Mouse (Mus musculus) layer of hippocampus, postnatal 25 days (tissue): ENCODE data around the gene Golph3. TPM values are rescaled to one million over a fixed set of nuclear protein-coding genes. Genes with fewer than 3 reads are reported as not detected.
"Not testable (repeated sequence)": the region's sequence is repeated elsewhere in the genome, so short reads cannot be mapped to it uniquely, and the experiment has no call there.

ENCODE experiments used
- DNase-seq, 2 experiments: peaks; one replicate each; pipeline ENCODE4 v3.0.0; 2022; ENCODE audit warnings: mixed read lengths in 2 of 2, low spot score in 1 of 2; ENCODE audit errors: extremely low spot score in 1 of 2
- total RNA-seq, 2 experiments: library from RNA; stranded (reverse); gene quantifications; 2 replicates each; pipeline ENCODE4 v1.2.3; 2021

Golph3 gene
- total RNA-seq, 2 experiments from 2014 or later, result 90.6 to 98.8 TPM

DNA sequence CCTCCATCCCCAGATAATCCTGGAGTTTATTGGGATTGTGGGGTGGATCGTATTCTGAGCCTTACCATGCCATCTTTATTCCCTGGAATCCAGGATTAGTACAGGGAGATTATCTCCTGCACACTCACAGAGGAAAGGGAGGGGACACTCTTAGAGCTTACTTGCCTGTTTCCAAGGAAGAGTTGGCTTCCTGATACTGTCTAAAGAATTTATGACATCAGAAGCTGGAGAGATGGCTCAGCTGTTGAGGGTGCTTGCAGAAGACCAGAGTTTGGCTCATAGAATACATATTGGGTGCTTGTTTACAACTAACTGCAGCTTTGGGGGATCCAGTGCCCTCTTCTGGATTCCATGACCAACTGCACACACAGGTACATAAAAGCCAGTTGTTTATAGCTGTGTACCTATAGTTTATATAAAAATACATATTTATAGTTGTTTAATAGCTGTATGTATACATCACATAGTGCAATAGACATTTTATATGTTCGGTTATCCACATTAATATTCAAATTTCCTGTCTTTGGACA, 33.1 kb downstream of the Golph3 start:
- DNase-seq, result no peak

DNA sequence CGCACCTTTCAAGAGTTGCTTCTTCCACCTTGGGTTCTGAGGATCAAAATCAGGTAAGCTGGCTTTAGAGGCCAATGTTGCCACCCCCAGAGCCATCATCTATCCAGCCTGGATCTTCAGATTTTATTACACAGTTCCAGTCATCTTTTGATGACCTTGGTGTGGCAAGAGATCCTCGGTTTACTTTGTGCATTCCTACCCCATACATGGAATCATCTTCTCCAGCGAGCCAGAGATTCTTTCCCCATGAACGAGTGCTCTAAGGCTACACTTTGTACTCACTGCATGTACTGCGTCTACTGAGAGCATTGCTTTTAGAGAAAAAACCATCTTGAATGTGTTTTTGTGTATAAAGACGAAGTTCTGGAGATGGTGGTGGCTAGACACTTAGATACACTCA, 34.0 kb downstream of the Golph3 start:
- DNase-seq, result no peak

GRCm38 (mm10) chr15:12355907-12356306, 34.7 kb downstream of the Golph3 start:
- no peak for DNase-seq

- no peak for DNase-seq
Measured at GRCm38 (mm10) chr15:12357459-12357858, 36.2 kb downstream of the Golph3 start.

DNA sequence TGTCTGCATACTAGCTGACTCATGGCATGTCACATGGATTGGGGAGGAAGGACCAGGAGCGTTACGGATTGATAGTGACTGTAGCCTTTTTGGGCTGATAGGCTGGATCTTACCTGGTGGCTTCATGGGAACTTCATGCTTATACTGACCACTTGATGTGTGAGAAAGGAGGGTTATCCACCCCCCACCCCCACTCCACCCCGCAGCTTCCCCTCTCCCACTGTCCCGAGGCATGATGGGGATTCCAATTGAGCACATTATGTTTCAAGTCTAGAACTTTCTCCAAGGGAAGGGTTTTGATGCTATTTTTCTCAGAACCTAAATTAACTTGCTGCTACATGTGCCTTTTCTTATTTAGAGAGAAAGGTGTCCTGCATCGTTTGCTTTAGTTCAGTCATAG, 37.1 kb downstream of the Golph3 start:
- no peak for DNase-seq

DNA sequence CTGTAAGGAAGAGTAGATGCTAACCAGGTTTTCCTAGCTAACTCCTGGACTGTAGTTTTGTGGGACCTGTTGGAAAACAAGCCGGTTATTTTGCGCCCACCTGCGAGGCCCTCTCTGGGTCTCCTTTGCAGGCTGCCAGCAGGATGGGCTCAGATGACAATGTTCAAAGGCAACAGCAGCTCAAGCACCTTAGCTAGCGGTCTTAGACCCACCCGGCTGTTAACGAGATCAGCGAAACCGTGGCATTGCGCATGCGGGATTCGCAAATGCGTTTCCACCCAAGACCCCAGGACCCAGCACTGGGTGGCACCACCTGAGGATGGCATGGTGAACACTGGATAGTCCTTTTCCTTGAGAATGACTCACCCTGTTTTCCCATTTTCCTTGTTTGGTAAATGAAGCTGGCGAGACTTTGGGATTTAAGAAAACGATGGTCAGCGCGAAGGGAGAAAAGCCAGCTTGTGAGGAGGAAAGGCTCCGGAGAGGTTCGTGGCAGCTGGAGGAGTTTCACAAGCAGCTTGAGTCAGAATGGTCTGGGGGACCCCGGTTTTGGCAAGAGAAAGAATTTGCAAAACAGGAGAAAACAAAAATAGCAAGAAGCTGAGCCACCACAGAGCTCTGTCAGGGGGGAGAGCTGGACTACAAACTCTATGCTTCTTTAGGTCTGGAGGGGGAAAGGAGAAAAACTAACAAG, 39.4 kb downstream of the Golph3 start:
- no peak for DNase-seq

DNA sequence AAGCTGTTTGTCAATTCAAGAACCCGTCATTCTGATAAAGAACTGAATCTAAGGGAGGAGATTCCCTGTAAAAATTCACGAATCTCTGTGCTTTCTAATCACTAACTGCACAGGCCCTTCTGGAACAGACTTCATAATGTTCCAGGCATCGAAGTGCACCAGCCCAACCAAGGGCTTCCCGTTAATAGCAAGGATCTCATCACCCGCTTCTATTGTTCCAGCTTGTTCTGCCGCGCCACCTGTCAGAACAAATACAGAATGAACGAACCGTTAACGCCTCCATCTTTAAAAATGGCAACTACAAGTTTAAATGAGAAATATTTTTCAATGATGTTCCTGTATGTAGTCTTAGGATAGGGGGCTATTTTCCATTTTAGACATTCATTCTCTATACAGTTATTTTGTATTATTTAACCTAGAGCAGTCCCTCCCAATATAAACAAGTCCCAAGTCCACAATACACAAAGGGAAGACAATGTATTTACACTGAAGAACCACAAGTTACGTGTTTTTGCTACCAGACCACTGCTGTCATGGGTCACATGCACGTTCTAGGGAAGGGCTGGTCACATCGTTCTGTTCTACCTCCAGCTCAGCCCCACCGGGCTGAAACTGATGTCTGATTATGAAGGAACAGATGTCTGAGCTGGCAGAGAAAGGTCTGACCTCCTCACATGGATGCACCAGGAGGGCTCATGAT, 40.9 kb downstream of the Golph3 start:
- DNase-seq, result no peak

- DNase-seq, result no peak
Measured at GRCm38 (mm10) chr15:12362701-12363040, 41.4 kb downstream of the Golph3 start.

DNA sequence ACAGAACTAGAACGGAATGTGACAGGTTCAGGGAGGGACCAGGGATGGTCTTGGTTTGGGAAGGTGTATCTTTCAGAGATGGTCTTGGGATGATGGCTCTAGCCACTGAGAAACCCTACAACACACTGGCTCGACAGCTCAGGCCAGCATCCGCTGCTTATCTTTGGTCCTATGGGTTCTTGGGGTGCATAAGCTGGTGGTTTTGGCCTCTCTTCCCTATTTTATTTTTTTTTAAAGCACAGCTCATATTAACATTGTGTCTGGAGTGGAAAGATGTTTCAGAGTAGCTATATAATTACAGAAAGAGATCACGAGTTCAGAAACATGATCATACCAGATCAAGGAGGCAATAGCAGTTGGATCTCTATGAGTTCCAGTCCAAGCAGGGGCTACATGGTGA, 42.8 kb downstream of the Golph3 start:
- no peak for DNase-seq

GRCm38 (mm10) chr15:12365416-12366071, 44.3 kb downstream of the Golph3 start:
- DNase-seq, result no peak

DNA sequence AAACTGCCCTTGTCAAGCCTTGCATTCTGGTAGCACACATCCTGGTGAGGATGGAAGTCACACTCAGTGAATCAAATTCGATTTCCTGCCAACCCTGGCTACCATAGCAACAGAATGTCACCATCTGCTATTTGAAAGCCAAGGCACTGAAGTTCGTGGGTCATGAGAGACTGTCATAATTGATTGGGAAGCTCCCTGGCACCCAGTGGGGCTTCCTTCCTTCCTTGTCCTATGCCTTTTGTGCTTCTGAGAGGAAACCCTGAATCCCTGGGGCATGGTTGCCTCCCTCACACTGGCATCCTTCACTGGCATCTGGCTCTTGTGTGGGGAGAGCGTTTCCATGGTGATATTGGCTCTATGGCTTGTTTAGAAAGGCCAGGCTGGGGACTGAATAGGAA, 44.8 kb downstream of the Golph3 start:
- DNase-seq, result peak; percentile 54 to 59

GRCm38 (mm10) chr15:12366580-12367305, 45.5 kb downstream of the Golph3 start:
- DNase-seq, result not testable (repeated sequence)

- DNase-seq, result no peak
Measured at GRCm38 (mm10) chr15:12367306-12368080, 46.2 kb downstream of the Golph3 start.

- no peak for DNase-seq
Measured at GRCm38 (mm10) chr15:12368357-12368756, 47.1 kb downstream of the Golph3 start.

- DNase-seq, result no peak
Measured at GRCm38 (mm10) chr15:12368850-12369249, 47.6 kb downstream of the Golph3 start.

DNA sequence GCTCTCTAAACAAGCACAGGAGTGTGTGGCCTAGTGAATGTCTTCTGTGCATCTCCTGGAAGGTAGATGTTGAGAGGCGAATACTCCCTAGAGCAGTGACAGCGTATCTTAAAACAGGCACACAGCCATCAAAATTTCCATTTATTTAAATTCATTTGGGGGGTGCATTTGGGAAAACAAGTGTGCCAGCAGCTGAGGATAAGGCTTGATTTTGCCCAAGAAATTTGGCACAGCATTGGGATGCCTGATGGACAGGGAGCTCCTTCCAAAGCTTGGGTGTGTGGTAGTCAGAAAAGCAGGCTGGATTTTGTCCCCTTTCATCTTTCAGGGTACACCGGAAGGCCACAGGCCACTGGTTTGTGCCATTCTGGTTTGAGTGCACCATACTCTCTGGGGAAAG, 48.8 kb downstream of the Golph3 start:
- no peak for DNase-seq

DNA sequence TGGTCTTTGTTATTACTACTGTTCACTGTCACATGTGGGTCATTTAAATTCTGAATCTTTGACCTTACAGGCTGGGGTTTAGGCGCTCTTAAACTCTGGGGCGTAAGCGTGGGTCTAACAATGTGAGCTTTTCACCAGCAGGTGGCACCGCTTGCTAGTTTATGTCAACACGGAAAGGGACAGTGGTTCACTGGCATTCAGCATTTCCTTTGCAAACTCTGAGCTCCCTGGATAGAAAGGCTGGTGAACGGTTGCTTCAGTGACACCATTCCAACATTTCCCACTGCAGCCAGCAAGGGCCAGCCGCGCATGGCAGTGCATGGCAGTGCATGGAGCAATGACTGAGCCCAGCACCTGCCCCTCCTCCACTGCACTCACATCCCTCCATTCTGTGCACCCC, 49.9 kb downstream of the Golph3 start:
- peak in 1 of 2 experiments; percentile 76 for DNase-seq

- DNase-seq, result no peak
Measured at GRCm38 (mm10) chr15:12373496-12373895, 52.2 kb downstream of the Golph3 start.

DNA sequence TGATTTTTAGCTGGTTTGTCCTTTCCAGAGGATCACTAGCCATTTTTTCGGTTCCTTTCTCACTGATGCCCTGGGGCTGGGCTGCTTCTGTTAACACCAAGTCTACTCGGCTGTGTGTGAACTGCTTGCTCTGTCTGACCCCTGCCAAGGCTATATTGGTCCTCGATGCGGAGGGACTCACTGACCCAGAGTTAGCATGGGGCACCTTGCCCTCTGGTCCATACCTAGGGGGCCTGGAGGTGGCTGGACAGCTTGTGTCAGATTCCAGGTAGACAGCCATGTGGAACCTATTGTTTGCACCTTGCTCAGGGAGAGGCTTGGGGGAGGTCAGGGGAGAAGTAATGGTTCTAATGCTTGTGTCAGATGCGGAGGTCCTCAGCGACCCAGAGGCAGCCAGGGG, 52.7 kb downstream of the Golph3 start:
- no peak for DNase-seq

GRCm38 (mm10) chr15:12374916-12375315, 53.7 kb downstream of the Golph3 start:
- DNase-seq, result no peak
